Mouse (Mus musculus) bone marrow, adult 2 months (tissue): ENCODE measurements around the gene Pola2. TPM values are rescaled to one million over a fixed set of nuclear protein-coding genes. Genes with fewer than 3 reads are reported as not detected.

ENCODE experiments used
- H3K27ac ChIP-seq: fragments of 200-500 bp; 2 replicates; pipeline ENCODE4 v1.5.1; 2012; ENCODE audit warnings: low read depth, mild to moderate bottlenecking, control low read depth, inconsistent platforms, low read length; ENCODE audit not compliant: control insufficient read depth, poor library complexity, insufficient read depth
- H3K4me1 ChIP-seq: fragments of 200-500 bp; 2 replicates; pipeline ENCODE4 v1.6.1; 2011; ENCODE audit warnings: low read length; ENCODE audit not compliant: control insufficient read depth, insufficient read depth
- H3K4me3 ChIP-seq: fragments of 200-500 bp; replicated peaks from 2 replicates; pipeline ENCODE3; 2011; ENCODE audit warnings: mild to moderate bottlenecking, low read depth, low read length, control low read depth; ENCODE audit not compliant: control insufficient read depth
- CTCF ChIP-seq: fragments of 200-500 bp; IDR thresholded peaks from 2 replicates; pipeline ENCODE4 v1.5.1; 2011; ENCODE audit warnings: low read length, control low read depth; ENCODE audit not compliant: control insufficient read depth, insufficient read depth
- POLR2A ChIP-seq: fragments of 200-500 bp; IDR thresholded peaks from 2 replicates; pipeline ENCODE4 v1.6.1; 2011; ENCODE audit warnings: low read depth, mild to moderate bottlenecking, control low read depth, low read length, borderline replicate concordance; ENCODE audit not compliant: control insufficient read depth
- WGBS: fragments of 180-500 bp; shearing (Covaris S2); methylation state at CpG from one replicate; pipeline ENCODE4 v1.1.7; 2018; 5-methylcytosine and 5-hydroxymethylcytosine counted together
- polyA plus RNA-seq: library from polyadenylated mRNA; stranded (reverse); fragments of >200 nt; gene quantifications from 2 replicates; pipeline ENCODE4 v1.2.4, GENCODE M21; 2011; ENCODE audit warnings: low replicate concordance; ENCODE audit not compliant: missing spikeins, insufficient read depth, insufficient read length

The Pola2 gene
- polyA plus RNA-seq, 1 experiment = 79.8 TPM

DNA sequence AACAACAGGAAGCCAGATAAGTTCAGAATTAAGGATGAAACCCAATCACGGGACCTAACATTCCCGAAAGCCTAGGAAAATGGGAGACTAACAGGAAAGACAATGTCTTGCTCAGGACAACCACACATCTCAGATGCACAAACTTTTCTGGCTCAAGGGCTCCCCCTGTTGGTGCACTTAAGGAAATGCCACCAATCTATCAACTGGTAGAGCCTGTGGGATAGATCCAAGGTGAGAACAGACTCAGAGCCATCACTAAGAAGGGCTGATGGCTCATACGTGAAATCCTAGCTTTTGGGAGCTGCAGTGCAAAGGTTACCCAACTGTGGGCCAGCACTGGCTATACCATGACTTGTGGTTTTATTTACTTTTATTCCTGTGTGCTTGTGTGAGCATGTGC is 7.3 kb downstream of the Pola2 start:
- no peaks in the 10 kb centered on the region for H3K4me1 ChIP-seq
- no peak overlapping the region for H3K4me3 ChIP-seq
- 34% methylated on average over 3 of the region's 3 CpGs for WGBS
- H3K27ac ChIP-seq = no peak overlapping the region
- TF ChIP-seq POLR2A (no peak), CTCF (peak; percentile 58)

- WGBS = 89% methylated on average over 28 of the region's 28 CpGs
- Histone ChIP-seq H3K27ac (no peak overlapping the region), H3K4me1 (no peaks in the 10 kb centered on the region), H3K4me3 (no peak overlapping the region)
- TF ChIP-seq POLR2A (no peak), CTCF (no peak)
Measured at GRCm38 (mm10) chr19:5955704-5956670, 8.0 kb downstream of the Pola2 start.

DNA sequence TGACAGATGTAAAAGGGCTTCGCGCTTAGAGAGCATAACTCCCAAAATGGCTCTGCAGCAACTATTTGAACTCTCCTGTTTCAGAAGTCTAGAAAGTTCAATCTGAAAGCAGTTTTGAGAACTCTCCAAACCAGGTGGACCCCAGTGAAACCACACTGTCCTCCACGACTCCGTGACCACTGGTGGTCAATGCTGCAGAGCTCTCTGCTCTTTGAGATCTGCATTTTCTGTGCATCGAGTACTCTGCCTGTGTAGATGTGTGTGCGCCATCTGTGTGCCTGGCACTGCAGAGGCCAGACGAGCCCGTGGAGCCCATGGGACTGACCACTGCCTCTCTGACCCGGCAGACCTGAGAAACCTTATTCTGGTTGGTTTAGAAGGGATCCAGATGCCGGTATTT is 9.1 kb downstream of the Pola2 start:
- 96% methylated on average over 10 of the region's 10 CpGs for whole genome bisulfite sequencing
- Histone ChIP-seq H3K4me1 (no peaks in the 10 kb centered on the region), H3K27ac (no peak overlapping the region), H3K4me3 (no peak overlapping the region)
- no peak for TF ChIP-seq POLR2A
- no peak for TF ChIP-seq CTCF

- H3K27ac ChIP-seq = no peak overlapping the region
- H3K4me1 ChIP-seq = no peaks in the 10 kb centered on the region
- H3K4me3 ChIP-seq = no peak overlapping the region
- WGBS = 93% methylated on average over 22 of the region's 22 CpGs
- TF ChIP-seq POLR2A (no peak), CTCF (no peak)
Measured at GRCm38 (mm10) chr19:5954031-5954710, 9.8 kb downstream of the Pola2 start.

- TF ChIP-seq CTCF (no peak), POLR2A (no peak)
- 94% methylated on average over 19 of the region's 19 CpGs for WGBS
- Histone ChIP-seq H3K4me1 (no peaks in the 10 kb centered on the region), H3K27ac (no peak overlapping the region), H3K4me3 (no peak overlapping the region)
Measured at GRCm38 (mm10) chr19:5953201-5953770, 10.7 kb downstream of the Pola2 start.

- no peaks in the 10 kb centered on the region for H3K4me1 ChIP-seq
- H3K27ac ChIP-seq = no peak overlapping the region
- no peak overlapping the region for H3K4me3 ChIP-seq
- TF ChIP-seq POLR2A (no peak), CTCF (no peak)
- WGBS = 75% methylated on average over 13 of the region's 13 CpGs
Measured at GRCm38 (mm10) chr19:5952071-5952691, 11.8 kb downstream of the Pola2 start.

GRCm38 (mm10) chr19:5951631-5952030 is 12.4 kb downstream of the Pola2 start:
- TF ChIP-seq CTCF (no peak), POLR2A (no peak)
- Histone ChIP-seq H3K4me3 (no peak overlapping the region), H3K4me1 (no peaks in the 10 kb centered on the region; the same call in 1 of the 2 replicates), H3K27ac (no peak overlapping the region)
- 92% methylated on average over 16 of the region's 16 CpGs for WGBS

DNA sequence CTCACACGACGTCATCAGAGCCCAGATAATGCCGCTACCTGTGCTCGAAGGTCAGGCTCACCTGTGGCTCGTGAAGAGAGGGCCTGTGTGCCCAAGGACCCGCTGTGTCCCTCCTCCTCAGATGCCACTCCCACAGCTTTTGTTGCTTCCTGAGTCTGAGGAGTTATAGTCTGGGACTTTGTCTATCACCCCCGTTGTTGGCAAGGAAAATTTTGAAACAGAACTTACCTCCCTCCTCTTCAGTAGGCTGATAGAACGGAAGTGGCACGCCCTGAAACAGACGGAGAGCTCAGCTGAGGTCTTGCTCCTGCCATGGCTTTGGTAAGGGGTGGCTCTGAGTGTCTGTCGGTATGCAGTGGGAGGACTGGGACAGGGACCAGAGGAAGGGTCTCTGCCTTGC is 13.8 kb downstream of the Pola2 start:
- Histone ChIP-seq H3K4me3 (no peak overlapping the region), H3K4me1 (no peaks in the 10 kb centered on the region; the same call in 1 of the 2 replicates), H3K27ac (no peak overlapping the region)
- no peak for TF ChIP-seq CTCF
- TF ChIP-seq POLR2A = no peak
- WGBS = 89% methylated on average over 11 of the region's 11 CpGs
